Mouse (Mus musculus) intestine, embryonic 16.5 days (tissue): ENCODE results near the gene Taldo1. TPM values are rescaled to one million over a fixed set of nuclear protein-coding genes. Genes with fewer than 3 reads are reported as not detected.

ENCODE experiments used
- ATAC-seq: fragments of 200-750 bp; cut with Nextera tagmentation; 2 replicates; pipeline ENCODE4 v1.8.0; 2017; ENCODE audit warnings: moderate TSS enrichment, moderate library complexity
- H3K27ac ChIP-seq: fragments of 300-500 bp; sonication (generic); 2 replicates; pipeline ENCODE4 v1.5.1; 2014; ENCODE audit warnings: mild to moderate bottlenecking, low read length
- H3K27me3 ChIP-seq: fragments of 300-500 bp; sonication (generic); replicated peaks from 2 replicates; pipeline ENCODE4 v1.6.1; 2014; ENCODE audit warnings: low read length, control low read depth, mixed read lengths; ENCODE audit not compliant: control insufficient read depth, insufficient read depth
- H3K36me3 ChIP-seq: fragments of 300-500 bp; sonication (generic); 2 replicates; pipeline ENCODE4 v1.6.1; 2014; ENCODE audit warnings: low read length, control low read depth; ENCODE audit not compliant: control insufficient read depth, insufficient read depth
- H3K4me1 ChIP-seq: fragments of 300-500 bp; sonication (generic); 2 replicates; pipeline ENCODE4 v1.6.1; 2014; ENCODE audit warnings: low read length, control low read depth, mixed read lengths; ENCODE audit not compliant: control insufficient read depth, insufficient read depth
- H3K4me2 ChIP-seq: fragments of 300-500 bp; sonication (generic); 2 replicates; pipeline ENCODE4 v1.6.1; 2014; ENCODE audit warnings: low read depth, low read length, control low read depth
- H3K4me3 ChIP-seq: fragments of 300-500 bp; sonication (generic); 2 replicates; pipeline ENCODE4 v1.5.1; 2014; ENCODE audit warnings: mild to moderate bottlenecking, low read length
- H3K9ac ChIP-seq: fragments of 300-500 bp; sonication (generic); 2 replicates; pipeline ENCODE4 v1.6.1; 2014; ENCODE audit warnings: low read depth, low read length
- H3K9me3 ChIP-seq: fragments of 300-500 bp; sonication (generic); 2 replicates; pipeline ENCODE4 v1.6.1; 2016; ENCODE audit warnings: low read length, control low read depth; ENCODE audit not compliant: control insufficient read depth
- WGBS: fragments of 180-500 bp; shearing (Covaris S2); extraction: QIAGEN DNeasy Blood & Tissue Kit; methylation state at CpG from one replicate; pipeline ENCODE4 v1.1.7; 2014; 5-methylcytosine and 5-hydroxymethylcytosine counted together
- polyA plus RNA-seq: library from polyadenylated mRNA; unstranded; fragments of >200 nt; fragmentation: Nextera tagmentation; extraction: Ambion mirVana; gene quantifications from 2 replicates; pipeline ENCODE4 v1.2.1, GENCODE M21; 2015

The Taldo1 gene
- polyA plus RNA-seq, 1 experiment from 2014 or later = 567 TPM

GRCm38 (mm10) chr7:141379584-141379983 is 12.4 kb upstream of the Taldo1 start:
- H3K4me1 ChIP-seq = no peaks in the 10 kb centered on the region
- no peak overlapping the region for H3K4me2 ChIP-seq
- H3K9me3 ChIP-seq = no peaks in the 10 kb centered on the region
- 39% methylated on average over 4 of the region's 4 CpGs for WGBS
- no peaks in the 10 kb centered on the region for H3K36me3 ChIP-seq
- peak; percentile 79 for ATAC-seq
- no peaks in the 10 kb centered on the region for H3K27me3 ChIP-seq
- 0 out of 2 replicates have a peak overlapping the region, but pooled peaks have one; percentile 48 for H3K27ac ChIP-seq
- no peak overlapping the region for H3K9ac ChIP-seq
- H3K4me3 ChIP-seq = no peak overlapping the region

- ATAC-seq = no peak
- H3K9me3 ChIP-seq = no peaks in the 10 kb centered on the region
- 76% methylated on average over 4 of the region's 4 CpGs for WGBS
Measured at GRCm38 (mm10) chr7:141381068-141381835, 10.7 kb upstream of the Taldo1 start.

GRCm38 (mm10) chr7:141387807-141388486 is 4.1 kb upstream of the Taldo1 start:
- no peak overlapping the region for H3K9ac ChIP-seq
- peaks cover 18% of the 10 kb centered on the region for H3K4me1 ChIP-seq
- H3K36me3 ChIP-seq = no peaks in the 10 kb centered on the region
- H3K9me3 ChIP-seq = no peaks in the 10 kb centered on the region
- WGBS = 46% methylated on average over 2 of the region's 2 CpGs
- no peak overlapping the region for H3K4me3 ChIP-seq
- H3K4me2 ChIP-seq = no peak overlapping the region
- H3K27ac ChIP-seq = peak overlapping the region; percentile 98
- H3K27me3 ChIP-seq = no peaks in the 10 kb centered on the region
- ATAC-seq = no peak

More at GRCm38 (mm10) chr7:141381068-141381835, 10.7 kb upstream of the Taldo1 start:
- Histone ChIP-seq H3K9ac (no peak overlapping the region), H3K27me3 (no peaks in the 10 kb centered on the region), H3K4me3 (no peak overlapping the region), H3K4me1 (no peaks in the 10 kb centered on the region), H3K36me3 (no peaks in the 10 kb centered on the region), H3K27ac (no peak overlapping the region), H3K4me2 (no peak overlapping the region)

- Histone ChIP-seq H3K27ac (peak overlapping the region; percentile 98), H3K4me1 (peaks cover 21% of the 10 kb centered on the region), H3K36me3 (no peaks in the 10 kb centered on the region), H3K9me3 (no peaks in the 10 kb centered on the region), H3K4me3 (no peak overlapping the region), H3K27me3 (no peaks in the 10 kb centered on the region), H3K4me2 (peak overlapping the region; percentile 10; the same call in 1 of the 2 replicates), H3K9ac (no peak overlapping the region)
- 41% methylated on average over 3 of the region's 3 CpGs for WGBS
- peak; percentile 62 for ATAC-seq
Measured at GRCm38 (mm10) chr7:141388487-141389109, 3.4 kb upstream of the Taldo1 start.

GRCm38 (mm10) chr7:141390326-141391259 is 1.4 kb upstream of the Taldo1 start:
- no peaks in the 10 kb centered on the region for H3K27me3 ChIP-seq
- no peak for ATAC-seq
- no peaks in the 10 kb centered on the region for H3K36me3 ChIP-seq
- peak overlapping the region; percentile 98 for H3K27ac ChIP-seq
- H3K9me3 ChIP-seq = no peaks in the 10 kb centered on the region
- H3K4me1 ChIP-seq = peaks cover 21% of the 10 kb centered on the region
- WGBS = 46% methylated on average over 9 of the region's 9 CpGs
- peak overlapping the region; percentile 94 for H3K4me2 ChIP-seq
- H3K4me3 ChIP-seq = no peak overlapping the region
- H3K9ac ChIP-seq = 0 out of 2 replicates have a peak overlapping the region, but pooled peaks have one; percentile 12

GRCm38 (mm10) chr7:141392552-141393222 is 688 bp downstream of the Taldo1 start:
- H3K4me1 ChIP-seq = peaks cover 21% of the 10 kb centered on the region
- peak overlapping the region; percentile 78 for H3K27ac ChIP-seq
- ATAC-seq = no peak
- H3K36me3 ChIP-seq = no peaks in the 10 kb centered on the region
- no peaks in the 10 kb centered on the region for H3K27me3 ChIP-seq
- WGBS = 24% methylated on average over 9 of the region's 9 CpGs
- H3K4me2 ChIP-seq = peak overlapping the region; percentile 94
- no peaks in the 10 kb centered on the region for H3K9me3 ChIP-seq
- peak overlapping the region; percentile 72 for H3K9ac ChIP-seq
- H3K4me3 ChIP-seq = peak overlapping the region; percentile 78

- Histone ChIP-seq H3K36me3 (no peaks in the 10 kb centered on the region; the same call in 1 of the 2 replicates), H3K4me1 (peaks cover 15% of the 10 kb centered on the region), H3K4me3 (no peak overlapping the region), H3K9me3 (no peaks in the 10 kb centered on the region), H3K9ac (no peak overlapping the region), H3K27ac (no peak overlapping the region), H3K27me3 (no peaks in the 10 kb centered on the region), H3K4me2 (no peak overlapping the region)
- ATAC-seq = no peak
- 60% methylated on average over 7 of the region's 7 CpGs for WGBS
Measured at GRCm38 (mm10) chr7:141394158-141394557, 2.2 kb downstream of the Taldo1 start.

- H3K9ac ChIP-seq = no peak overlapping the region
- WGBS = 25% methylated on average over 6 of the region's 6 CpGs
- ATAC-seq = no peak
- H3K9me3 ChIP-seq = no peaks in the 10 kb centered on the region
- no peak overlapping the region for H3K4me3 ChIP-seq
- H3K4me1 ChIP-seq = peaks cover 10% of the 10 kb centered on the region
- H3K4me2 ChIP-seq = no peak overlapping the region
- H3K27me3 ChIP-seq = no peaks in the 10 kb centered on the region
- H3K27ac ChIP-seq = no peak overlapping the region
- peaks cover 2% of the 10 kb centered on the region for H3K36me3 ChIP-seq
Measured at GRCm38 (mm10) chr7:141394771-141395170, 2.8 kb downstream of the Taldo1 start.
